Mouse (Mus musculus): ENCODE measurements at regions not wholly inside any gene's neighbourhood (a gene's known extent, or its start where the extent isn't known, plus 50 kb on each side); places are given as distances from the start of the nearest gene placed in this dataset.

- TF ChIP-seq POLR2A (IDR thresholded peaks at IDR 0.05; ENCODE audit: borderline replicate concordance, low read depth, low read length) = no peak
- TF ChIP-seq CTCF (IDR thresholded peaks at IDR 0.05; ENCODE audit: low read depth, low read length) = no peak
These were observed 59.5 kb upstream of the Agtr2 start for GRCm38 (mm10) chrX:21424797-21425196.
